ENCODE assay signal across 12 mouse cellular contexts in the genomic region with DNA sequence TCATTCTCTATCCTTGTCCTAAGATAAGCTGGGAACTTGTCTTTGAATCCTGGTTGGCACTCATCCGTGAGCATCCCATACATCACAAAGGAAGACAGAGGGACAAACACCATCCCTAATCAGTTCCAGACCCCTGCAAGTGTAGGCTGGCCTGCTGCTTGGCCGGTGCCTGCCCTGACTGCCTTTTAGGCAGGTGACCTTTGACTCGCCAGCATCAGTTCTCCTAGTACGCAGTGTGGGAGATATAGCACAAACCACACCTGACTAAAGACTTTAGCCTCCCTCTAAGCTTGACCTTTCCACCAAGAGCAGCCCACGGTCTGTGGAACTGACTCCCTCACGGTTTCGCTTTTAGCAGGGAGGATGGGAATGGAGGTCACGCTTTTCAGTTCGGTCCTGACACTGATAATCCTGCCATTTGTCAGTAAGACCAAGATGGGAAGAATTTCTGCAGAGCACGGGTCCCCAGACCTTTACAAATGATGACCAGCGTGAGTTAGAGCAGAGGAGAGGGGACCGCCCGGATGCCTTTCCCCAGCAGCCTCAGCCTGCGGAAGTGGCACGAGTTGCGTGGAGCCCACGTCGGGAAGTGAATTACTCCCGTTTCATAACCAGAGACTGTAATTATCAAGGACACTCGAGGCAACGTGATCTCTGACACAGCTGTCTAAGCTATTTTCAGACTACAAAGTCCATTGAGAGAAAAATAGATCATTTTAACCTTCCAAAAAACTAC.
DNase-seq lines count a peak whose midpoint lies in the region; TF ChIP-seq lines count a peak whose summit lies in the region.
"Had no signal": no experiment of that assay in that cellular context is flagged by ENCODE, and none has a peak within 500 bp of the region (broad histone marks: within the 10 kb centered on the region; RNA-seq: fewer than 3 reads in every experiment).

No protein-coding gene starts in this region.

- no peak overlapping the region for H3K27ac ChIP-seq in gastrocnemius, adult 2 months
- peak overlapping the region; percentile 11; the same call in 1 of the 2 replicates for H3K27ac ChIP-seq in layer of hippocampus, adult 2 months
- H3K27ac ChIP-seq in cerebellum, adult 2 months (ENCODE audit: insufficient read depth, low read length) = no peak overlapping the region
- H3K27ac ChIP-seq: stomach, embryonic 15.5 days had no signal

- 93% methylated on average over 21 of the region's 21 CpGs for WGBS in cerebellum, adult 2 months

- no peak for TF ChIP-seq CTCF in gastrocnemius, adult 2 months (IDR thresholded peaks at IDR 0.05)
- TF ChIP-seq CTCF in layer of hippocampus, adult 2 months (conservative IDR thresholded peaks at IDR 0.05) = no peak
- no peak for TF ChIP-seq CTCF in cerebellum, adult 2 months (IDR thresholded peaks at IDR 0.05; ENCODE audit: borderline replicate concordance, insufficient read depth, low read depth, low read length)

- no peaks in the 10 kb centered on the region for H3K4me1 ChIP-seq in cerebellum, adult 2 months (ENCODE audit: control insufficient read depth, insufficient read depth, low read length)
- H3K4me1 ChIP-seq: stomach, embryonic 15.5 days had no signal

- intact Hi-C loops in gastrocnemius, adult 2 months (cut with DNase I) = no loop called here

- H3K27me3 ChIP-seq in cerebellum, adult 2 months (ENCODE audit: control insufficient read depth, insufficient read depth, low read length) = no peaks in the 10 kb centered on the region
- H3K27me3 ChIP-seq: stomach, embryonic 15.5 days had no signal

- no peak for TF ChIP-seq POLR2A in cerebellum, adult 2 months (IDR thresholded peaks at IDR 0.05; ENCODE audit: borderline replicate concordance, insufficient read depth, low read length)

- no peak for DNase-seq in gastrocnemius, adult 2 months
- DNase-seq in gastrocnemius, postnatal 4 days (ENCODE audit: low spot score in 2 of 2) = no peak
- DNase-seq in layer of hippocampus, adult 2 months (ENCODE audit: low spot score in 2 of 2) = no peak
- no peak for DNase-seq in layer of hippocampus, postnatal 25 days (ENCODE audit: extremely low spot score in 1 of 2, low spot score in 1 of 2)
- peak; percentile 17 for DNase-seq in adrenal gland, postnatal 10 days
- DNase-seq in embryo, embryonic 9.5 days (ENCODE audit: extremely low spot score) = peak; percentile 61
- DNase-seq in urinary bladder, postnatal 4 days (ENCODE audit: low spot score in 2 of 2) = no peak
- no peak for DNase-seq in cerebellum, adult 2 months
- DNase-seq: heart, postnatal 36 days; lung, postnatal 14 days; right cerebral cortex, postnatal 25 days had no signal

- peak overlapping the region; percentile 52 for H3K4me3 ChIP-seq in gastrocnemius, adult 2 months
- no peak overlapping the region for H3K4me3 ChIP-seq in layer of hippocampus, adult 2 months
- H3K4me3 ChIP-seq in cerebellum, adult 2 months (replicated peaks; ENCODE audit: insufficient read depth, low read depth, low read length) = no peak overlapping the region
- H3K4me3 ChIP-seq: stomach, embryonic 15.5 days had no signal

Comparison
In these comparisons a context has a peak if more than half of its experiments do, and no peak if none do; other contexts are left out.
1. DNase-seq: peak in adrenal gland, postnatal 10 days (single experiment) and embryo, embryonic 9.5 days (single experiment); none in gastrocnemius, adult 2 months (single experiment), gastrocnemius, postnatal 4 days (0 of 2), layer of hippocampus, adult 2 months (0 of 2), layer of hippocampus, postnatal 25 days (0 of 2), urinary bladder, postnatal 4 days (0 of 2) and cerebellum, adult 2 months (0 of 2).